Mouse (Mus musculus) stomach, embryonic 15.5 days (tissue): ENCODE results near the gene Smarcd3. TPM values are rescaled to one million over a fixed set of nuclear protein-coding genes. Genes with fewer than 3 reads are reported as not detected.
A peak's percentile ranks its signal among the peaks of the same experiment; 100 is the strongest.

Experiments
- ATAC-seq: fragments of 200-750 bp; cut with Nextera tagmentation; 2 replicates; pipeline ENCODE4 v1.8.0; 2017; ENCODE audit warnings: low read depth, moderate number of reproducible peaks, moderate TSS enrichment; ENCODE audit not compliant: insufficient read depth, low FRiP score
- H3K27ac ChIP-seq: fragments of 300-500 bp; sonication (generic); 2 replicates; pipeline ENCODE4 v1.5.1; 2015; ENCODE audit warnings: mild to moderate bottlenecking, inconsistent platforms
- H3K27me3 ChIP-seq: fragments of 300-500 bp; sonication (generic); replicated peaks from 2 replicates; pipeline ENCODE4 v1.6.1; 2015; ENCODE audit warnings: inconsistent platforms
- H3K36me3 ChIP-seq: fragments of 300-500 bp; sonication (generic); 2 replicates; pipeline ENCODE4 v1.6.1; 2015; ENCODE audit warnings: inconsistent platforms
- H3K4me1 ChIP-seq: fragments of 300-500 bp; sonication (generic); 2 replicates; pipeline ENCODE4 v1.6.1; 2015; ENCODE audit warnings: inconsistent platforms
- H3K4me2 ChIP-seq: fragments of 300-500 bp; sonication (generic); 2 replicates; pipeline ENCODE4 v1.6.1; 2015; ENCODE audit warnings: mild to moderate bottlenecking, inconsistent platforms
- H3K4me3 ChIP-seq: fragments of 300-500 bp; sonication (generic); replicated peaks from 2 replicates; pipeline ENCODE4 v1.5.1; 2015; ENCODE audit warnings: inconsistent platforms
- H3K9ac ChIP-seq: fragments of 300-500 bp; sonication (generic); 2 replicates; pipeline ENCODE4 v1.6.1; 2015; ENCODE audit warnings: inconsistent platforms
- H3K9me3 ChIP-seq: fragments of 300-500 bp; sonication (generic); 2 replicates; pipeline ENCODE4 v1.6.1; 2016; ENCODE audit warnings: inconsistent platforms
- WGBS: fragments of 180-500 bp; shearing (Covaris S2); methylation state at CpG from one replicate; pipeline ENCODE4 v1.1.7; 2015; 5-methylcytosine and 5-hydroxymethylcytosine counted together
- polyA plus RNA-seq: library from polyadenylated mRNA; unstranded; fragments of >200 nt; fragmentation: Nextera tagmentation; extraction: Ambion mirVana; gene quantifications from 2 replicates; pipeline ENCODE4 v1.2.1, GENCODE M21; 2015

The Smarcd3 gene
- polyA plus RNA-seq, 1 experiment from 2014 or later, result 22.2 TPM

GRCm38 (mm10) chr5:24601911-24602750 is 22.1 kb downstream of the Smarcd3 start:
- Histone ChIP-seq H3K9ac (peak overlapping the region; percentile 70), H3K4me2 (peak overlapping the region; percentile 91), H3K36me3 (no peaks in the 10 kb centered on the region), H3K4me3 (peak overlapping the region; percentile 64), H3K4me1 (peaks cover 59% of the 10 kb centered on the region), H3K9me3 (no peaks in the 10 kb centered on the region), H3K27me3 (no peaks in the 10 kb centered on the region), H3K27ac (peak overlapping the region; percentile 99)
- WGBS, result under 1% methylated on average over 70 of the region's 73 CpGs
- ATAC-seq, result peak; percentile 29; the same call in 1 of the 2 replicates

- Histone ChIP-seq H3K27ac (peak overlapping the region; percentile 99), H3K9ac (peak overlapping the region; percentile 70), H3K4me3 (peak overlapping the region; percentile 64), H3K36me3 (no peaks in the 10 kb centered on the region), H3K4me1 (peaks cover 62% of the 10 kb centered on the region), H3K27me3 (no peaks in the 10 kb centered on the region), H3K9me3 (no peaks in the 10 kb centered on the region), H3K4me2 (peak overlapping the region; percentile 91)
- WGBS, result 1% methylated on average over 33 of the region's 33 CpGs
- ATAC-seq, result no peak
Measured at GRCm38 (mm10) chr5:24601071-24601835, 23.0 kb downstream of the Smarcd3 start.

- Histone ChIP-seq H3K27ac (no peak overlapping the region), H3K9me3 (no peaks in the 10 kb centered on the region), H3K27me3 (no peaks in the 10 kb centered on the region), H3K9ac (no peak overlapping the region), H3K4me3 (no peak overlapping the region; the same call in 1 of the 2 replicates), H3K4me1 (peaks cover 54% of the 10 kb centered on the region), H3K36me3 (no peaks in the 10 kb centered on the region), H3K4me2 (peak overlapping the region; percentile 91; the same call in 1 of the 2 replicates)
- 69% methylated on average over 2 of the region's 2 CpGs for WGBS
- ATAC-seq, result no peak
Measured at GRCm38 (mm10) chr5:24600236-24600635, 24.0 kb downstream of the Smarcd3 start.

- Histone ChIP-seq H3K4me1 (peaks cover 49% of the 10 kb centered on the region), H3K9me3 (no peaks in the 10 kb centered on the region), H3K36me3 (0 out of 2 replicates have a peak, but pooled peaks cover 6% of the 10 kb centered on the region), H3K27ac (no peak overlapping the region), H3K4me2 (peak overlapping the region; percentile 95), H3K4me3 (peak overlapping the region; percentile 49), H3K9ac (no peak overlapping the region; the same call in 1 of the 2 replicates), H3K27me3 (no peaks in the 10 kb centered on the region)
- 19% methylated on average over 8 of the region's 8 CpGs for WGBS
- no peak for ATAC-seq
Measured at GRCm38 (mm10) chr5:24599137-24599536, 25.1 kb downstream of the Smarcd3 start.

GRCm38 (mm10) chr5:24598570-24599006 is 25.6 kb downstream of the Smarcd3 start:
- H3K4me2 ChIP-seq, result peak overlapping the region; percentile 95
- WGBS, result under 1% methylated on average over 34 of the region's 41 CpGs
- peaks cover 10% of the 10 kb centered on the region; the same call in 1 of the 2 replicates for H3K36me3 ChIP-seq
- H3K27ac ChIP-seq, result no peak overlapping the region
- peak; percentile 7; the same call in 1 of the 2 replicates for ATAC-seq
- no peaks in the 10 kb centered on the region for H3K9me3 ChIP-seq
- peak overlapping the region; percentile 9; the same call in 1 of the 2 replicates for H3K9ac ChIP-seq
- H3K4me1 ChIP-seq, result peaks cover 44% of the 10 kb centered on the region
- peak overlapping the region; percentile 49 for H3K4me3 ChIP-seq
- no peaks in the 10 kb centered on the region for H3K27me3 ChIP-seq

- WGBS, result 26% methylated on average over 15 of the region's 15 CpGs
- Histone ChIP-seq H3K27me3 (no peaks in the 10 kb centered on the region), H3K4me3 (peak overlapping the region; percentile 49), H3K27ac (no peak overlapping the region), H3K9me3 (no peaks in the 10 kb centered on the region), H3K36me3 (peaks cover 15% of the 10 kb centered on the region; the same call in 1 of the 2 replicates), H3K4me2 (peak overlapping the region; percentile 95), H3K9ac (no peak overlapping the region), H3K4me1 (peaks cover 38% of the 10 kb centered on the region)
- ATAC-seq, result no peak
Measured at GRCm38 (mm10) chr5:24597901-24598569, 26.2 kb downstream of the Smarcd3 start.

- Histone ChIP-seq H3K4me3 (no peak overlapping the region), H3K9ac (no peak overlapping the region), H3K36me3 (peaks cover 21% of the 10 kb centered on the region; the same call in 1 of the 2 replicates), H3K27me3 (no peaks in the 10 kb centered on the region), H3K9me3 (no peaks in the 10 kb centered on the region), H3K4me2 (no peak overlapping the region), H3K4me1 (peaks cover 38% of the 10 kb centered on the region), H3K27ac (no peak overlapping the region)
- WGBS, result 66% methylated on average over 2 of the region's 2 CpGs
- no peak for ATAC-seq
Measured at GRCm38 (mm10) chr5:24597221-24597728, 26.9 kb downstream of the Smarcd3 start.

- H3K36me3 ChIP-seq, result peaks cover 25% of the 10 kb centered on the region
- H3K9ac ChIP-seq, result no peak overlapping the region
- WGBS, result 22% methylated on average over 11 of the region's 11 CpGs
- H3K4me2 ChIP-seq, result no peak overlapping the region
- peaks cover 41% of the 10 kb centered on the region for H3K4me1 ChIP-seq
- H3K27ac ChIP-seq, result no peak overlapping the region
- no peak for ATAC-seq
- no peaks in the 10 kb centered on the region for H3K27me3 ChIP-seq
- no peak overlapping the region for H3K4me3 ChIP-seq
- H3K9me3 ChIP-seq, result no peaks in the 10 kb centered on the region
Measured at GRCm38 (mm10) chr5:24596519-24597171, 27.6 kb downstream of the Smarcd3 start.

GRCm38 (mm10) chr5:24595786-24596380 is 28.3 kb downstream of the Smarcd3 start:
- Histone ChIP-seq H3K27ac (no peak overlapping the region), H3K27me3 (no peaks in the 10 kb centered on the region), H3K9me3 (no peaks in the 10 kb centered on the region), H3K4me1 (peaks cover 43% of the 10 kb centered on the region), H3K4me3 (no peak overlapping the region), H3K36me3 (peaks cover 25% of the 10 kb centered on the region), H3K4me2 (no peak overlapping the region), H3K9ac (no peak overlapping the region)
- 77% methylated on average over 14 of the region's 14 CpGs for WGBS
- ATAC-seq, result no peak

GRCm38 (mm10) chr5:24595261-24595660 is 28.9 kb downstream of the Smarcd3 start:
- Histone ChIP-seq H3K9me3 (no peaks in the 10 kb centered on the region), H3K4me1 (peaks cover 39% of the 10 kb centered on the region), H3K27me3 (no peaks in the 10 kb centered on the region), H3K9ac (no peak overlapping the region), H3K27ac (no peak overlapping the region), H3K4me3 (no peak overlapping the region), H3K36me3 (peaks cover 25% of the 10 kb centered on the region), H3K4me2 (no peak overlapping the region)
- ATAC-seq, result no peak
- WGBS, result 89% methylated on average over 5 of the region's 5 CpGs
